Mouse (Mus musculus): ENCODE measurements around the gene Cisd1.

DNA sequence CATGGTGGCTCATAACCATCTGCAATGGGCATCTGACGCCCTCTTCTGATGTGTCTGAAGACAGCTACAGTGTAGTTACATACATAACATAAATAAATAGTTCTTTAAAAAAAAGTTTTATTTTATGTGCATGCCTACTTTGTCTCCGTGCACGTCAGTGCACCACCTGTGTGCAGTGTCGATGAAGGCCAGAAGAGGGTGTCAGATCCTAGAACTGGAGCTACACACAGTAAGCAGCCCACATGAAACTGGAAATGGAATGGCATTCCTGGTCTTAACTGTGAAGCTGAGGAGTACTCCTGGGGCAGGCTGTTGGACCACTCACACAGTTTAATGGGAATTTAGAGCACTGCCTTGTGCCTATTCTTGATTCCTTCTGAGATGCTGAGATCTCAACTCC lies 12.4 kb downstream of the Cisd1 start:
- TF ChIP-seq CTCF (IDR thresholded peaks at IDR 0.05) (peak; percentile 50), EP300 (IDR thresholded peaks at IDR 0.05) (no peak)
